Mouse (Mus musculus) MEL (cell line): ENCODE measurements around the gene Hps1. TPM values are rescaled to one million over a fixed set of nuclear protein-coding genes. Genes with fewer than 3 reads are reported as not detected.

ENCODE experiments used
- DNase-seq: peaks from one replicate; pipeline ENCODE4 v3.0.0; 2011; ENCODE audit warnings: low read depth, low spot score
- H3K27ac ChIP-seq: 2 replicates; pipeline ENCODE4 v1.5.1; 2012; ENCODE audit warnings: low read depth, mild to moderate bottlenecking, control low read depth, low read length, moderate library complexity; ENCODE audit not compliant: control insufficient read depth
- H3K27me3 ChIP-seq, 2 experiments: fragments of 150-350 bp in 1 of 2; sonication (generic) in 1 of 2; 2 replicates each; pipeline ENCODE4 v1.6.1; 2012; ENCODE audit warnings: low read length in 2 of 2, mild to moderate bottlenecking in 2 of 2, improper control_type of control experiment in 1 of 2, moderate library complexity in 1 of 2; ENCODE audit not compliant: insufficient read depth in 2 of 2, control insufficient read depth in 1 of 2
- H3K36me3 ChIP-seq, 2 experiments: 2 replicates each; pipeline ENCODE4 v1.6.1; 2012 to 2014; ENCODE audit warnings: low read length in 2 of 2, improper control_type of control experiment in 1 of 2, inconsistent platforms in 1 of 2, mild to moderate bottlenecking in 1 of 2; ENCODE audit not compliant: insufficient read depth in 2 of 2, control insufficient read depth in 1 of 2
- H3K4me1 ChIP-seq, 2 experiments: fragments of 150-350 bp in 1 of 2; sonication (generic) in 1 of 2; 2 replicates each; pipeline ENCODE4 v1.6.1; 2012; ENCODE audit warnings: low read length in 2 of 2, improper control_type of control experiment in 1 of 2, mild to moderate bottlenecking in 1 of 2; ENCODE audit not compliant: insufficient read depth in 2 of 2, control insufficient read depth in 1 of 2
- H3K4me3 ChIP-seq, 2 experiments: fragments of 150-350 bp in 1 of 2; sonication (generic) in 1 of 2; 2 replicates each; pipeline ENCODE4 v1.5.1; 2012; ENCODE audit warnings: low read depth in 2 of 2, low read length in 2 of 2, mild to moderate bottlenecking in 2 of 2, moderate library complexity in 2 of 2, control low read depth in 1 of 2, improper control_type of control experiment in 1 of 2; ENCODE audit not compliant: control insufficient read depth in 1 of 2, insufficient read depth in 1 of 2
- H3K79me2 ChIP-seq: 2 replicates; pipeline ENCODE4 v1.6.1; 2012; ENCODE audit warnings: mild to moderate bottlenecking, low read length, moderate library complexity; ENCODE audit not compliant: control insufficient read depth, poor library complexity, insufficient read depth
- H3K9ac ChIP-seq: 2 replicates; pipeline ENCODE4 v1.6.1; 2012; ENCODE audit warnings: low read depth, mild to moderate bottlenecking, control low read depth, low read length, moderate library complexity; ENCODE audit not compliant: control insufficient read depth, poor library complexity, severe bottlenecking
- H3K9me3 ChIP-seq: fragments of 150-350 bp; sonication (generic); replicated peaks from 2 replicates; pipeline ENCODE4 v1.6.1; 2012; ENCODE audit warnings: mild to moderate bottlenecking, low read length, improper control_type of control experiment, moderate library complexity; ENCODE audit not compliant: insufficient read depth
- BHLHE40 ChIP-seq: IDR thresholded peaks from 2 replicates; pipeline ENCODE4 v1.6.1; 2012; ENCODE audit warnings: low read depth, mild to moderate bottlenecking, inconsistent platforms, low read length, improper control_type of control experiment, borderline replicate concordance
- CHD2 ChIP-seq: IDR thresholded peaks from 2 replicates; pipeline ENCODE4 v1.6.1; 2011; ENCODE audit warnings: low read length, improper control_type of control experiment
- CTCF ChIP-seq, 3 experiments: IDR thresholded peaks in 2 of 3; conservative IDR thresholded peaks in 1 of 3; 2 replicates each; pipeline ENCODE4 v1.5.1; 2011 to 2012; ENCODE audit warnings: low read length in 3 of 3, low read depth in 2 of 3, mild to moderate bottlenecking in 2 of 3, improper control_type of control experiment in 1 of 3, inconsistent platforms in 1 of 3, mixed read lengths in 1 of 3, moderate library complexity in 1 of 3; ENCODE audit not compliant: control insufficient read depth in 1 of 3, insufficient read depth in 1 of 3, poor library complexity in 1 of 3, severe bottlenecking in 1 of 3
- ELF1 ChIP-seq: IDR thresholded peaks from 2 replicates; pipeline ENCODE4 v1.6.1; 2014; ENCODE audit warnings: low read depth, mild to moderate bottlenecking, inconsistent platforms, low read length, improper control_type of control experiment, moderate library complexity
- EP300 ChIP-seq, 2 experiments: IDR thresholded peaks; 2 replicates each; pipeline ENCODE4 v1.6.1; 2011; ENCODE audit warnings: improper control_type of control experiment in 2 of 2, low read length in 2 of 2, low read depth in 1 of 2, mild to moderate bottlenecking in 1 of 2
- ETS1 ChIP-seq: IDR thresholded peaks from 2 replicates; pipeline ENCODE4 v1.6.1; 2012; ENCODE audit warnings: low read depth, mild to moderate bottlenecking, inconsistent platforms, low read length, improper control_type of control experiment, moderate library complexity
- GABPA ChIP-seq: IDR thresholded peaks from 2 replicates; pipeline ENCODE4 v1.6.1; 2012; ENCODE audit warnings: low read depth, mild to moderate bottlenecking, inconsistent platforms, low read length, improper control_type of control experiment, moderate library complexity
- GATA1 ChIP-seq: IDR thresholded peaks from 2 replicates; pipeline ENCODE4 v1.6.1; 2011; ENCODE audit warnings: low read depth, low read length, improper control_type of control experiment
- HCFC1 ChIP-seq: IDR thresholded peaks from 2 replicates; pipeline ENCODE4 v1.6.1; 2012; ENCODE audit warnings: low read depth, mild to moderate bottlenecking, inconsistent platforms, low read length, improper control_type of control experiment, moderate library complexity
- JUND ChIP-seq: IDR thresholded peaks from 2 replicates; pipeline ENCODE4 v1.6.1; 2011; ENCODE audit warnings: low read depth, mild to moderate bottlenecking, improper control_type of control experiment, low read length
- KAT2A ChIP-seq: conservative IDR thresholded peaks from 2 replicates; pipeline ENCODE4 v1.6.1; 2012; ENCODE audit warnings: low read depth, low read length, improper control_type of control experiment, inconsistent platforms
- MAX ChIP-seq: IDR thresholded peaks from 2 replicates; pipeline ENCODE4 v1.6.1; 2011; ENCODE audit warnings: low read length, improper control_type of control experiment
- MXI1 ChIP-seq: IDR thresholded peaks from 2 replicates; pipeline ENCODE4 v1.6.1; 2011; ENCODE audit warnings: mild to moderate bottlenecking, low read depth, low read length, improper control_type of control experiment
- MYB ChIP-seq: IDR thresholded peaks from 2 replicates; pipeline ENCODE4 v1.6.1; 2011; ENCODE audit warnings: mild to moderate bottlenecking, low read depth, low read length, improper control_type of control experiment
- MYC ChIP-seq: IDR thresholded peaks from 2 replicates; pipeline ENCODE4 v1.6.1; 2011; ENCODE audit warnings: low read depth, mild to moderate bottlenecking, low read length, improper control_type of control experiment, moderate library complexity
- NELFE ChIP-seq: IDR thresholded peaks from 2 replicates; pipeline ENCODE4 v1.6.1; 2011; ENCODE audit warnings: low read depth, low read length, improper control_type of control experiment
- POLR2A ChIP-seq, 2 experiments: IDR thresholded peaks; 2 replicates each; pipeline ENCODE4 v1.6.1; 2011 to 2012; ENCODE audit warnings: low read length in 2 of 2, mild to moderate bottlenecking in 2 of 2, control low read depth in 1 of 2, improper control_type of control experiment in 1 of 2, low read depth in 1 of 2, moderate library complexity in 1 of 2; ENCODE audit not compliant: control insufficient read depth in 1 of 2, insufficient read depth in 1 of 2, poor library complexity in 1 of 2
- SIN3A ChIP-seq: IDR thresholded peaks from 2 replicates; pipeline ENCODE4 v1.6.1; 2012; ENCODE audit warnings: low read length, improper control_type of control experiment, inconsistent platforms
- SMC3 ChIP-seq: IDR thresholded peaks from 2 replicates; pipeline ENCODE4 v1.6.1; 2011; ENCODE audit warnings: low read depth, low read length, improper control_type of control experiment
- TAL1 ChIP-seq: IDR thresholded peaks from 2 replicates; pipeline ENCODE4 v1.6.1; 2012; ENCODE audit warnings: mild to moderate bottlenecking, inconsistent platforms, low read length, moderate library complexity, mixed read lengths
- TBP ChIP-seq: IDR thresholded peaks from 2 replicates; pipeline ENCODE4 v1.8.0; 2011; ENCODE audit warnings: low read depth, low read length, improper control_type of control experiment
- TCF12 ChIP-seq: IDR thresholded peaks from 2 replicates; pipeline ENCODE4 v1.6.1; 2014; ENCODE audit warnings: low read depth, mild to moderate bottlenecking, inconsistent platforms, low read length, improper control_type of control experiment, moderate library complexity
- UBTF ChIP-seq: IDR thresholded peaks from 2 replicates; pipeline ENCODE4 v1.6.1; 2012; ENCODE audit warnings: low read depth, mild to moderate bottlenecking, inconsistent platforms, low read length, improper control_type of control experiment, moderate library complexity, borderline replicate concordance; ENCODE audit not compliant: insufficient read depth
- ZC3H11A ChIP-seq: IDR thresholded peaks from 2 replicates; pipeline ENCODE4 v1.6.1; 2012; ENCODE audit warnings: low read depth, mild to moderate bottlenecking, inconsistent platforms, low read length, improper control_type of control experiment
- ZKSCAN1 ChIP-seq: IDR thresholded peaks from 2 replicates; pipeline ENCODE4 v1.6.1; 2012; ENCODE audit warnings: low read depth, mild to moderate bottlenecking, inconsistent platforms, low read length, improper control_type of control experiment, moderate library complexity
- ZMIZ1 ChIP-seq: IDR thresholded peaks from 2 replicates; pipeline ENCODE4 v1.6.1; 2012; ENCODE audit warnings: low read depth, mild to moderate bottlenecking, inconsistent platforms, low read length, improper control_type of control experiment, moderate library complexity
- polyA plus RNA-seq, 2 experiments: library from polyadenylated mRNA; stranded (reverse) in 1 of 2; unstranded in 1 of 2; fragments of >175 nt in 1 of 2; fragments of >200 nt in 1 of 2; gene quantifications; 2 replicates each; pipeline versions ENCODE4 v1.2.1 to v1.2.4; 2012; ENCODE audit warnings: low replicate concordance in 2 of 2, low read depth in 1 of 2; ENCODE audit not compliant: insufficient read length in 2 of 2, insufficient read depth in 1 of 2, missing spikeins in 1 of 2
- total RNA-seq: library from RNA; depleted of rRNA; stranded (reverse); fragments of 300-350 nt; gene quantifications from 2 replicates; pipeline ENCODE4 v1.2.3, GENCODE M21; 2012

Gene Hps1
- total and polyA plus RNA-seq, 3 experiments: 22.6 to 43.3 TPM; not detected in 1

- H3K4me3 ChIP-seq: peak overlapping the region; percentile 6 to 22; a peak in 3 of 4 replicates
- peaks cover 0 to 40% of the 10 kb centered on the region in 2 experiments; a peak in 2 of 4 replicates for H3K36me3 ChIP-seq
- H3K27ac ChIP-seq: peak overlapping the region; percentile 79
- TF ChIP-seq JUND (no peak), ZMIZ1 (peak; percentile 58; the same call in 1 of the 2 replicates), BHLHE40 (no peak), MYB (no peak), TBP (no peak), SMC3 (no peak), SIN3A (no peak)
- no peaks in the 10 kb centered on the region for H3K9me3 ChIP-seq
- peak; percentile 19 for DNase-seq
- no peaks in the 10 kb centered on the region for H3K79me2 ChIP-seq
- H3K27me3 ChIP-seq: no peaks in the 10 kb centered on the region
- H3K4me1 ChIP-seq: peaks cover 22 to 58% of the 10 kb centered on the region in 2 experiments
- H3K9ac ChIP-seq: peak overlapping the region; percentile 40
Observed at GRCm38 (mm10) chr19:42740163-42740899, 39.4 kb downstream of the Hps1 start.

- DNase-seq: peak; percentile 85
- Histone ChIP-seq H3K4me1 (peaks cover 23 to 63% of the 10 kb centered on the region in 2 experiments), H3K9me3 (no peaks in the 10 kb centered on the region), H3K4me3 (peak overlapping the region; percentile 6 to 22; a peak in 3 of 4 replicates), H3K79me2 (no peaks in the 10 kb centered on the region), H3K36me3 (peaks cover 0 to 42% of the 10 kb centered on the region in 2 experiments; a peak in 2 of 4 replicates), H3K27ac (peak overlapping the region; percentile 79), H3K27me3 (no peaks in the 10 kb centered on the region), H3K9ac (peak overlapping the region; percentile 40)
- TF ChIP-seq UBTF (no peak), CTCF (IDR thresholded peaks at IDR 0.05 in 2 of 3, conservative IDR thresholded peaks at IDR 0.05 in 1 of 3; ENCODE audit: control insufficient read depth in 1 of 3, insufficient read depth in 1 of 3, low read depth in 2 of 3, low read length in 3 of 3, poor library complexity in 1 of 3, severe bottlenecking in 1 of 3) (no peak), MAX (peak; percentile 79), ZC3H11A (no peak), KAT2A (no peak), ETS1 (peak; percentile 74), HCFC1 (peak; percentile 66), MXI1 (peak; percentile 90), SIN3A (peak; percentile 84), EP300 (IDR thresholded peaks at IDR 0.05; ENCODE audit: low read depth in 1 of 2, low read length in 2 of 2) (peak; percentile 42 to 66; a peak in 3 of 4 replicates), BHLHE40 (no peak), MYB (no peak), ELF1 (peak; percentile 72), POLR2A (IDR thresholded peaks at IDR 0.05; ENCODE audit: control insufficient read depth in 1 of 2, insufficient read depth in 1 of 2, low read depth in 1 of 2, low read length in 2 of 2, poor library complexity in 1 of 2) (peak; percentile 42 to 86; a peak in 2 of 4 replicates), CHD2 (no peak), TBP (peak; percentile 84), GABPA (no peak), GATA1 (peak; percentile 85), MYC (peak; percentile 92), TCF12 (peak; percentile 63), TAL1 (peak; percentile 9; the same call in 1 of the 2 replicates), ZKSCAN1 (no peak), NELFE (peak; percentile 66)
Observed at GRCm38 (mm10) chr19:42739734-42740133, 40.0 kb downstream of the Hps1 start.
